Mouse (Mus musculus): ENCODE data around the gene Rora.

The Rora gene

GRCm38 (mm10) chr9:68653211-68654038 is at the start of gene Rora:
TSS of gene Rora (plus strand) at chr9:68653786.
- peak; percentile 54 to 71 for DNase-seq (ENCODE audit: low spot score in 2 of 2)

GRCm38 (mm10) chr9:68614006-68614405 is 39.6 kb upstream of the Rora start:
- no peak for DNase-seq (ENCODE audit: low spot score in 2 of 2)

GRCm38 (mm10) chr9:68617116-68617515 is 36.5 kb upstream of the Rora start:
- no peak for DNase-seq (ENCODE audit: low spot score in 2 of 2)

- no peak for DNase-seq (ENCODE audit: low spot score in 2 of 2)
Observed at GRCm38 (mm10) chr9:68620036-68620435, 33.5 kb upstream of the Rora start.

- DNase-seq (ENCODE audit: low spot score in 2 of 2): no peak
Observed at GRCm38 (mm10) chr9:68620441-68620840, 33.1 kb upstream of the Rora start.

GRCm38 (mm10) chr9:68624981-68625380 is 28.6 kb upstream of the Rora start:
- DNase-seq (ENCODE audit: low spot score in 2 of 2): no peak

- no peak for DNase-seq (ENCODE audit: low spot score in 2 of 2)
Observed at GRCm38 (mm10) chr9:68637301-68637700, 16.3 kb upstream of the Rora start.

GRCm38 (mm10) chr9:68641123-68641522 is 12.5 kb upstream of the Rora start:
- DNase-seq (ENCODE audit: low spot score in 2 of 2): no peak

GRCm38 (mm10) chr9:68648061-68648460 is 5.5 kb upstream of the Rora start:
- DNase-seq (ENCODE audit: low spot score in 2 of 2): no peak

GRCm38 (mm10) chr9:68654039-68654332 is 400 bp downstream of the Rora start:
- DNase-seq (ENCODE audit: low spot score in 2 of 2): peak in 1 of 2 experiments; percentile 14

- DNase-seq (ENCODE audit: low spot score in 2 of 2): peak; percentile 47 to 53
Observed at GRCm38 (mm10) chr9:68654333-68655017, 889 bp downstream of the Rora start.

GRCm38 (mm10) chr9:68655018-68656005 is 1.7 kb downstream of the Rora start:
- peak; percentile 57 for DNase-seq (ENCODE audit: low spot score in 2 of 2)

- DNase-seq (ENCODE audit: low spot score in 2 of 2): peak in 1 of 2 experiments; percentile 35
Observed at GRCm38 (mm10) chr9:68656076-68656795, 2.6 kb downstream of the Rora start.

- DNase-seq (ENCODE audit: low spot score in 2 of 2): no peak
Observed at GRCm38 (mm10) chr9:68656796-68657130, 3.2 kb downstream of the Rora start.

- DNase-seq (ENCODE audit: low spot score in 2 of 2): no peak
Observed at GRCm38 (mm10) chr9:68670731-68671130, 17.1 kb downstream of the Rora start.

- DNase-seq (ENCODE audit: low spot score in 2 of 2): no peak
Observed at GRCm38 (mm10) chr9:68672459-68672858, 18.9 kb downstream of the Rora start.

GRCm38 (mm10) chr9:68673221-68673620 is 19.6 kb downstream of the Rora start:
- DNase-seq (ENCODE audit: low spot score in 2 of 2): no peak

GRCm38 (mm10) chr9:68679871-68680374 is 26.3 kb downstream of the Rora start:
- no peak for DNase-seq (ENCODE audit: low spot score in 2 of 2)

- DNase-seq (ENCODE audit: low spot score in 2 of 2): no peak
Observed at GRCm38 (mm10) chr9:68683938-68684337, 30.4 kb downstream of the Rora start.

GRCm38 (mm10) chr9:68685562-68685961 is 32.0 kb downstream of the Rora start:
- DNase-seq (ENCODE audit: low spot score in 2 of 2): no peak

- peak in 1 of 2 experiments; percentile 37 for DNase-seq (ENCODE audit: low spot score in 2 of 2)
Observed at GRCm38 (mm10) chr9:68687251-68687874, 33.8 kb downstream of the Rora start.
